Mouse (Mus musculus): ENCODE measurements around the gene Lrrc57. TPM values are rescaled to one million over a fixed set of nuclear protein-coding genes. Genes with fewer than 3 reads are reported as not detected.
A peak's percentile ranks its signal among the peaks of the same experiment; 100 is the strongest.

Lrrc57 gene
- polyA plus RNA-seq, 1 experiment = 8.0 TPM

DNA sequence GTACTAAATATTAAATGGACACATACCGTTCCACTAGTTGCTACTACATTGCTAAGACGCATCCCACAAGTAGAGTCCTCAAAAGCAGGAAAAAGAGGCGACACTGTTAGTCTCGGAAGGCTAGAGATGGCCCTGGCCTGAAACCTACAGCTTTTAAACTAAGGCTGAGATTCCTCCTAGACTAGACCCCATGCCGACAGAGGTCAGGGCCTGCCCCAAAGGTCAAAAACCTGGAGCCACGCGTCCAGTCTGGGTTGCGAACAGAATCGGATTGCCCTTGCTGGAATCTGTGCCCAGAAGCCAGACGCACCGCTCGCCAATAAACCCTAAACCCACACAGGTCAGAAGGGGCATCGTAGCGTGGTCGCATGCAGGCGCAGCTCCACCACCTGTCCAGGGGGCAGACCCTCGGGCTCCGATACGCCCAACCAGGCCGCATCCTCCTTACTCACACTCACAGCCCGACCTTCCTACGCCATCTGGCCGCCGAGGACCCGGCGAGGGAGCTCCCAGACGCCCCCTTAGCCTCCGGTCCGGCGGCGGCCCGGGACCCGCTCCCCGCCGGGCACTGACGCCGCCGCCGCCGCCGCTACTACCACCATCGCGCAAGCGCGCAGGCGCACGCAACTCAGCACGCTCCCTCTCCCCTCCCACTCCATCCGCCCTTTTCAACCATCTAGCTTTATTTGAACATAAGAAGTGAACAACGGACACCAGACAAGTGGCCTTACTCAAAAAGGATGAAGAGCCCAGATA, 45.9 kb downstream of the Lrrc57 start, which contains the start of gene Zfp106:
Zfp106 (minus strand) TSS at position 609 of the 756 bp plus-strand sequence.
- H3K27me3 ChIP-seq (ENCODE audit: control insufficient read depth, insufficient read depth, insufficient read length) = no peaks in the 10 kb centered on the region
- peaks cover 61% of the 10 kb centered on the region for H3K79me2 ChIP-seq (ENCODE audit: control insufficient read depth, insufficient read depth)
- H3K36me3 ChIP-seq (ENCODE audit: control insufficient read depth, insufficient read depth) = peaks cover 4% of the 10 kb centered on the region
- peaks cover 46% of the 10 kb centered on the region for H3K79me3 ChIP-seq (ENCODE audit: low read depth)
- TF ChIP-seq CEBPB (IDR thresholded peaks at IDR 0.05; ENCODE audit: low read depth) = no peak
- TF ChIP-seq MAX (IDR thresholded peaks at IDR 0.05) = no peak
- no peak for TF ChIP-seq MYOD1 (IDR thresholded peaks at IDR 0.05; ENCODE audit: control insufficient read depth, insufficient read length, low read depth)
- no peak for TF ChIP-seq FOSL1 (IDR thresholded peaks at IDR 0.05; ENCODE audit: insufficient read depth, low read length, poor library complexity, severe bottlenecking)
- TF ChIP-seq MYOG (IDR thresholded peaks at IDR 0.05; ENCODE audit: control insufficient read depth, extremely low read depth, insufficient read length) = no peak
- no peak for TF ChIP-seq USF1 (IDR thresholded peaks at IDR 0.05; ENCODE audit: low read depth)
- no peak for TF ChIP-seq CTCF (IDR thresholded peaks at IDR 0.05; ENCODE audit: control insufficient read depth, insufficient read depth, insufficient read length)
- peak within 1 kb of the TSS; percentile 78 for H3ac ChIP-seq (ENCODE audit: control insufficient read depth, insufficient read length, low read depth)
- H3K4me3 ChIP-seq (ENCODE audit: insufficient read depth, poor library complexity, severe bottlenecking) = peak within 1 kb of the TSS; percentile 94

DNA sequence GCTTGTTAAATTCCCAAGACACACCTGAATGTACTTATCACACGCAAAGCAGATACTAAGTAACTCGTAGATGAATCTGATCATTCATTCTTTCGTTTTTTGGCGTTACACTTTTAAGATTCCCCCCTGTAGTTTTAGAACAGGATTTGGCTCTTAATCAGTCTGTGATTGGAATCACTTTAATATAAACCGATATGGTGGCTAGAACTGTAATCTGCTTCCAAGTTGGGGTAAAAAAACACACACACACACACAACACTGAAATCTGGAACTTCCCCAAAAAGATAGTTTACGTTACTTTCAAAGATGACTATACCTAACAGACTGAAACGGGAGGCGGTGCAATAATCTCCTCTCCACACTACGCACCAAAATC, 46.5 kb downstream of the Lrrc57 start:
- TF ChIP-seq MYOD1 (IDR thresholded peaks at IDR 0.05; ENCODE audit: control insufficient read depth, insufficient read length, low read depth) = no peak
- no peak for TF ChIP-seq MAX (IDR thresholded peaks at IDR 0.05)
- no peak for TF ChIP-seq CEBPB (IDR thresholded peaks at IDR 0.05; ENCODE audit: low read depth)
- no peak for TF ChIP-seq USF1 (IDR thresholded peaks at IDR 0.05; ENCODE audit: low read depth)
- no peak for TF ChIP-seq CTCF (IDR thresholded peaks at IDR 0.05; ENCODE audit: control insufficient read depth, insufficient read depth, insufficient read length)
- Histone ChIP-seq H3K4me3 (ENCODE audit: insufficient read depth, poor library complexity, severe bottlenecking) (peak overlapping the region; percentile 94), H3K27me3 (ENCODE audit: control insufficient read depth, insufficient read depth, insufficient read length) (no peaks in the 10 kb centered on the region), H3K79me3 (ENCODE audit: low read depth) (peaks cover 45% of the 10 kb centered on the region), H3K36me3 (ENCODE audit: control insufficient read depth, insufficient read depth) (peaks cover 4% of the 10 kb centered on the region), H3ac (ENCODE audit: control insufficient read depth, insufficient read length, low read depth) (peak overlapping the region; percentile 78), H3K79me2 (ENCODE audit: control insufficient read depth, insufficient read depth) (peaks cover 61% of the 10 kb centered on the region)

DNA sequence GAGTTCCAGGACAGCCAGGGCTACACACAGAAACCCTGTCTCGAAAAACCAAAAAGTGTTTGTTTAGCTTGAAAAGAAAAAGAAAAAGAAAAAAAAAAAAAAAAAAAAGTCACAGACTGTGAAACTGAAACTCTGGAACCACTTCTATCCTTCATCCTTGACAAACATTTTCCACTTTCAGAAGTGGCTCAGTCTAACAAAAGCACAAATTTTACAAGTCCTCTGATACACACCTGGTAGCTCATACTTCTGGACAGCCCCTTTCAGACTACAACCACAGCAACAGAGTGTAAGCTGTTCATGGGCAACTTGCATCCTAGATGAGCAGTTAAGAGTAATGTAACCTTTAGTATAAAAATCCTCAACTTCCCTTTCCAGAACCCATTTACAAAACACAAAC, 47.8 kb downstream of the Lrrc57 start:
- Histone ChIP-seq H3K36me3 (ENCODE audit: control insufficient read depth, insufficient read depth) (peaks cover 12% of the 10 kb centered on the region), H3ac (ENCODE audit: control insufficient read depth, insufficient read length, low read depth) (no peak overlapping the region), H3K79me2 (ENCODE audit: control insufficient read depth, insufficient read depth) (peaks cover 71% of the 10 kb centered on the region), H3K79me3 (ENCODE audit: low read depth) (peaks cover 55% of the 10 kb centered on the region), H3K27me3 (ENCODE audit: control insufficient read depth, insufficient read depth, insufficient read length) (no peaks in the 10 kb centered on the region), H3K4me3 (ENCODE audit: insufficient read depth, poor library complexity, severe bottlenecking) (no peak overlapping the region)
- TF ChIP-seq USF1 (IDR thresholded peaks at IDR 0.05; ENCODE audit: low read depth) (no peak), CTCF (IDR thresholded peaks at IDR 0.05; ENCODE audit: control insufficient read depth, insufficient read depth, insufficient read length) (no peak), MYOD1 (IDR thresholded peaks at IDR 0.05; ENCODE audit: control insufficient read depth, insufficient read length, low read depth) (no peak), MAX (IDR thresholded peaks at IDR 0.05) (no peak), FOSL1 (IDR thresholded peaks at IDR 0.05; ENCODE audit: insufficient read depth, low read length, poor library complexity, severe bottlenecking) (no peak), MYOG (IDR thresholded peaks at IDR 0.05; ENCODE audit: control insufficient read depth, extremely low read depth, insufficient read length) (no peak), CEBPB (IDR thresholded peaks at IDR 0.05; ENCODE audit: low read depth) (no peak)

DNA sequence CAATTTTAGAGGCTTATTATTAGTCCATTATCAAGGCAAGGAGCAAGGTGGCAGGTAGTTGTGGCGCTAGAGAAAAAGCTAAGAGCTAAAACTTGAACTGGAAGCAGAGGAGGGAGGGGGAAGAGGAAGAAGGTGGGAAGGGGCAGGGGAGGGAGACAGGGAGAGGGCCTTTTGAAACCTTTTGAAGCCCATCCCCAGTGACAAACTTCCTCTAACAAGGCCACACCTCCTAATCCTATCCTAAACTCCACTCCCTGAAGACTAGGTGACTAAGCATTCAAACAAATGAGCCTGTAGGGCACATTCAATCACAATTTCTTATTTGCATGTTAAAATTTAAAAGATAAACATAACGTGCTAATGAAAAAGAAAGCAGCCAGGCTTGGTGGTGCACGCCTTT, 50.5 kb downstream of the Lrrc57 start:
- no peak overlapping the region for H3K4me3 ChIP-seq (ENCODE audit: insufficient read depth, poor library complexity, severe bottlenecking)
- H3K79me2 ChIP-seq (ENCODE audit: control insufficient read depth, insufficient read depth) = peaks cover 88% of the 10 kb centered on the region
- H3K27me3 ChIP-seq (ENCODE audit: control insufficient read depth, insufficient read depth, insufficient read length) = no peaks in the 10 kb centered on the region
- no peak overlapping the region for H3ac ChIP-seq (ENCODE audit: control insufficient read depth, insufficient read length, low read depth)
- H3K79me3 ChIP-seq (ENCODE audit: low read depth) = peaks cover 65% of the 10 kb centered on the region
- peaks cover 24% of the 10 kb centered on the region for H3K36me3 ChIP-seq (ENCODE audit: control insufficient read depth, insufficient read depth)
- TF ChIP-seq MYOD1 (IDR thresholded peaks at IDR 0.05; ENCODE audit: control insufficient read depth, insufficient read length, low read depth) (no peak), FOSL1 (IDR thresholded peaks at IDR 0.05; ENCODE audit: insufficient read depth, low read length, poor library complexity, severe bottlenecking) (no peak), MAX (IDR thresholded peaks at IDR 0.05) (no peak), USF1 (IDR thresholded peaks at IDR 0.05; ENCODE audit: low read depth) (no peak), CTCF (IDR thresholded peaks at IDR 0.05; ENCODE audit: control insufficient read depth, insufficient read depth, insufficient read length) (no peak)

DNA sequence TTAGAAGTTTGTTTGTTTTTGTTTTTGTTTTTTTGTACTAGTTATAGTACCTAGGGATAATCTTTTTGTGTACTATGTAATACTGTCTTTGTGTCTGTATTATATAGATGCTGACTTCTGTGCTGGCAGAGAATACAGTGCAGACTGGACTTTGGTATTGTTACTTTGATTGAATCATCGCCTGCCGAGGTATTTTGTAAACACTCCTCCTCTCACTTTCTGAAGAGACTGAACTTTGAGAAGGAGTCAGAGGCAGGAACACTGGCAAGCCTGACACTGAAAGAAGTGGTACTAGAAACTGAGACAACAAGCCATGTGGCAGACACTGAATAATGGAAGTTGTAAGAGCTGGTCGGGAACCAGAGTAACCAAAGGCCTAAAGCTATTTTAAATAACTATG, 52.5 kb downstream of the Lrrc57 start:
- no peak overlapping the region for H3K4me3 ChIP-seq (ENCODE audit: insufficient read depth, poor library complexity, severe bottlenecking)
- no peak overlapping the region for H3ac ChIP-seq (ENCODE audit: control insufficient read depth, insufficient read length, low read depth)
- TF ChIP-seq USF1 (IDR thresholded peaks at IDR 0.05; ENCODE audit: low read depth) (no peak), MYOG (IDR thresholded peaks at IDR 0.05; ENCODE audit: control insufficient read depth, extremely low read depth, insufficient read length) (no peak), FOSL1 (IDR thresholded peaks at IDR 0.05; ENCODE audit: insufficient read depth, low read length, poor library complexity, severe bottlenecking) (no peak), MYOD1 (IDR thresholded peaks at IDR 0.05; ENCODE audit: control insufficient read depth, insufficient read length, low read depth) (no peak), CTCF (IDR thresholded peaks at IDR 0.05; ENCODE audit: control insufficient read depth, insufficient read depth, insufficient read length) (no peak), CEBPB (IDR thresholded peaks at IDR 0.05; ENCODE audit: low read depth) (no peak)
- H3K79me3 ChIP-seq (ENCODE audit: low read depth) = peaks cover 53% of the 10 kb centered on the region
- peaks cover 68% of the 10 kb centered on the region for H3K79me2 ChIP-seq (ENCODE audit: control insufficient read depth, insufficient read depth)
- H3K36me3 ChIP-seq (ENCODE audit: control insufficient read depth, insufficient read depth) = peaks cover 35% of the 10 kb centered on the region
- no peaks in the 10 kb centered on the region for H3K27me3 ChIP-seq (ENCODE audit: control insufficient read depth, insufficient read depth, insufficient read length)

Other genes with a start within 250 kb of the Lrrc57 start
- gene Ganc, start 205.6 kb downstream of the Lrrc57 start, polyA plus RNA-seq (2012; fragmentation: generic; extraction: Trizol) = 2.3 TPM
- 9.8 TPM for gene Tmem87a, start 205.4 kb downstream of the Lrrc57 start, polyA plus RNA-seq (2012; fragmentation: generic; extraction: Trizol)
- 1.8 TPM for gene Capn3, start 153.5 kb downstream of the Lrrc57 start, polyA plus RNA-seq (2012; fragmentation: generic; extraction: Trizol)
- gene Zfp106, start 45.7 kb downstream of the Lrrc57 start, polyA plus RNA-seq (2012; fragmentation: generic; extraction: Trizol) = 39.2 TPM
- gene Snap23, start 41.8 kb downstream of the Lrrc57 start, polyA plus RNA-seq (2012; fragmentation: generic; extraction: Trizol) = 9.4 TPM
- gene Haus2, start 137 bp downstream of the Lrrc57 start, polyA plus RNA-seq (2012; fragmentation: generic; extraction: Trizol) = 4.1 TPM
- gene Stard9, start 19.6 kb upstream of the Lrrc57 start, polyA plus RNA-seq (2012; fragmentation: generic; extraction: Trizol) = 2.7 TPM
- gene Cdan1, start 240.6 kb upstream of the Lrrc57 start, polyA plus RNA-seq (2012; fragmentation: generic; extraction: Trizol) = 6.5 TPM
- 2.0 TPM for gene Ttbk2, start 241.1 kb upstream of the Lrrc57 start, polyA plus RNA-seq (2012; fragmentation: generic; extraction: Trizol)